Mouse (Mus musculus): ENCODE results near the gene Zfp768. TPM values are rescaled to one million over a fixed set of nuclear protein-coding genes. Genes with fewer than 3 reads are reported as not detected.
"Not testable (repeated sequence)": the region's sequence is repeated elsewhere in the genome, so short reads cannot be mapped to it uniquely, and the experiment has no call there.

The Zfp768 gene
- 3.5 and 8.4 TPM in 2 replicates for total RNA-seq (2014; fragmentation: Nextera tagmentation)
- total RNA-seq (2017), result 3.0 and 4.4 TPM in 2 replicates

- ATAC-seq (replicated peaks; ENCODE audit: low FRiP score, low TSS enrichment, poor library complexity, severe bottlenecking), result peak; percentile 72
Measured at GRCm38 (mm10) chr7:127345512-127346325, at the start of gene Zfp768. Gene Zfp768, minus strand, starts transcription at chr7:127345589.

- ATAC-seq (replicated peaks; ENCODE audit: low FRiP score, low TSS enrichment, poor library complexity, severe bottlenecking), result no peak
Measured at GRCm38 (mm10) chr7:127393944-127394333, 48.5 kb upstream of the Zfp768 start.

- ATAC-seq (replicated peaks; ENCODE audit: low FRiP score, low TSS enrichment, poor library complexity, severe bottlenecking), result peak; percentile 92
Measured at GRCm38 (mm10) chr7:127393157-127393943, 48.0 kb upstream of the Zfp768 start, which contains the start of gene E430018J23Rik. Gene E430018J23Rik, minus strand, starts transcription at chr7:127393629.

- ATAC-seq (replicated peaks; ENCODE audit: low FRiP score, low TSS enrichment, poor library complexity, severe bottlenecking), result no peak
Measured at GRCm38 (mm10) chr7:127392251-127392824, 46.9 kb upstream of the Zfp768 start.

- ATAC-seq (replicated peaks; ENCODE audit: low FRiP score, low TSS enrichment, poor library complexity, severe bottlenecking), result no peak
Measured at GRCm38 (mm10) chr7:127391538-127391937, 46.1 kb upstream of the Zfp768 start.

- ATAC-seq (replicated peaks; ENCODE audit: low FRiP score, low TSS enrichment, poor library complexity, severe bottlenecking), result no peak
Measured at GRCm38 (mm10) chr7:127390306-127390705, 44.9 kb upstream of the Zfp768 start.

- not testable (repeated sequence) for ATAC-seq (replicated peaks; ENCODE audit: low FRiP score, low TSS enrichment, poor library complexity, severe bottlenecking)
Measured at GRCm38 (mm10) chr7:127388201-127388600, 42.8 kb upstream of the Zfp768 start.

GRCm38 (mm10) chr7:127386641-127387392 lies 41.4 kb upstream of the Zfp768 start, which contains the start of gene 9130019O22Rik:
Gene 9130019O22Rik, minus strand, starts transcription at chr7:127387166.
- ATAC-seq (replicated peaks; ENCODE audit: low FRiP score, low TSS enrichment, poor library complexity, severe bottlenecking), result peak; percentile 83

GRCm38 (mm10) chr7:127385560-127385959 lies 40.2 kb upstream of the Zfp768 start:
- not testable (repeated sequence) for ATAC-seq (replicated peaks; ENCODE audit: low FRiP score, low TSS enrichment, poor library complexity, severe bottlenecking)

- no peak for ATAC-seq (replicated peaks; ENCODE audit: low FRiP score, low TSS enrichment, poor library complexity, severe bottlenecking)
Measured at GRCm38 (mm10) chr7:127378310-127378921, 33.0 kb upstream of the Zfp768 start.

- ATAC-seq (replicated peaks; ENCODE audit: low FRiP score, low TSS enrichment, poor library complexity, severe bottlenecking), result peak; percentile 95
Measured at GRCm38 (mm10) chr7:127375271-127376245, 30.2 kb upstream of the Zfp768 start, which contains the start of gene Zfp747. Gene Zfp747, minus strand, starts transcription at chr7:127376050.

GRCm38 (mm10) chr7:127371870-127372269 lies 26.5 kb upstream of the Zfp768 start:
- ATAC-seq (replicated peaks; ENCODE audit: low FRiP score, low TSS enrichment, poor library complexity, severe bottlenecking), result not testable (repeated sequence)

- no peak for ATAC-seq (replicated peaks; ENCODE audit: low FRiP score, low TSS enrichment, poor library complexity, severe bottlenecking)
Measured at GRCm38 (mm10) chr7:127371213-127371612, 25.8 kb upstream of the Zfp768 start.

- no peak for ATAC-seq (replicated peaks; ENCODE audit: low FRiP score, low TSS enrichment, poor library complexity, severe bottlenecking)
Measured at GRCm38 (mm10) chr7:127366249-127366648, 20.9 kb upstream of the Zfp768 start.

GRCm38 (mm10) chr7:127364166-127364565 lies 18.8 kb upstream of the Zfp768 start:
- ATAC-seq (replicated peaks; ENCODE audit: low FRiP score, low TSS enrichment, poor library complexity, severe bottlenecking), result no peak

- ATAC-seq (replicated peaks; ENCODE audit: low FRiP score, low TSS enrichment, poor library complexity, severe bottlenecking), result peak; percentile 32; the same call in 1 of the 2 replicates
Measured at GRCm38 (mm10) chr7:127363475-127363921, 18.1 kb upstream of the Zfp768 start.

- ATAC-seq (replicated peaks; ENCODE audit: low FRiP score, low TSS enrichment, poor library complexity, severe bottlenecking), result not testable (repeated sequence)
Measured at GRCm38 (mm10) chr7:127362418-127362817, 17.0 kb upstream of the Zfp768 start.
